Mouse (Mus musculus): Measurements from ENCODE around the gene Il21.

Il21 gene

GRCm38 (mm10) chr3:37191953-37192352 lies 40.5 kb downstream of the Il21 start:
- no peak for DNase-seq (ENCODE audit: low spot score in 2 of 2)

- no peak for DNase-seq (ENCODE audit: low spot score in 2 of 2)
Measured at GRCm38 (mm10) chr3:37185534-37185933, 46.9 kb downstream of the Il21 start.

- peak; percentile 16 to 22 for DNase-seq (ENCODE audit: low spot score in 2 of 2)
Measured at GRCm38 (mm10) chr3:37182415-37183269, 49.8 kb downstream of the Il21 start.

GRCm38 (mm10) chr3:37181041-37181440 lies 51.4 kb downstream of the Il21 start:
- DNase-seq (ENCODE audit: low spot score in 2 of 2) = no peak

GRCm38 (mm10) chr3:37180039-37180743 lies 52.2 kb downstream of the Il21 start:
- no peak for DNase-seq (ENCODE audit: low spot score in 2 of 2)

GRCm38 (mm10) chr3:37179472-37179871 lies 53.0 kb downstream of the Il21 start:
- no peak for DNase-seq (ENCODE audit: low spot score in 2 of 2)

- DNase-seq (ENCODE audit: low spot score in 2 of 2) = no peak
Measured at GRCm38 (mm10) chr3:37174711-37175572, 57.5 kb downstream of the Il21 start.

GRCm38 (mm10) chr3:37173285-37173684 lies 59.2 kb downstream of the Il21 start:
- no peak for DNase-seq (ENCODE audit: low spot score in 2 of 2)
